Mouse (Mus musculus) ES-E14 (cell line): ENCODE data around the gene Scn2b. TPM values are rescaled to one million over a fixed set of nuclear protein-coding genes. Genes with fewer than 3 reads are reported as not detected.
A peak's percentile ranks its signal among the peaks of the same experiment; 100 is the strongest.

ENCODE experiments used
- DNase-seq: peaks from one replicate; pipeline ENCODE4 v3.0.0-alpha.2; 2013; ENCODE audit warnings: low read depth, low spot score
- H3K27ac ChIP-seq: 2 replicates; pipeline ENCODE4 v1.5.1; 2012; ENCODE audit warnings: low read depth, mild to moderate bottlenecking, low read length, moderate library complexity, mixed read lengths; ENCODE audit not compliant: poor library complexity, insufficient read depth, severe bottlenecking
- H3K36me3 ChIP-seq: 2 replicates; pipeline ENCODE4 v1.6.1; 2012; ENCODE audit warnings: mild to moderate bottlenecking, low read length, moderate library complexity, mixed read lengths; ENCODE audit not compliant: control insufficient read depth, poor library complexity, insufficient read depth, severe bottlenecking
- H3K4me1 ChIP-seq, 2 experiments: fragments of 150-350 bp in 1 of 2; sonication (generic) in 1 of 2; 2 replicates each; pipeline ENCODE4 v1.6.1; 2012; ENCODE audit warnings: low read length in 2 of 2, mild to moderate bottlenecking in 1 of 2, mixed read lengths in 1 of 2; ENCODE audit not compliant: control insufficient read depth in 2 of 2, insufficient read depth in 2 of 2, poor library complexity in 1 of 2
- H3K4me3 ChIP-seq, 2 experiments: fragments of 150-350 bp in 1 of 2; sonication (generic) in 1 of 2; 2 replicates each; pipeline ENCODE4 v1.5.1; 2012; ENCODE audit warnings: low read length in 2 of 2, low read depth in 1 of 2, mild to moderate bottlenecking in 1 of 2, mixed read lengths in 1 of 2; ENCODE audit not compliant: insufficient read depth in 1 of 2, poor library complexity in 1 of 2, severe bottlenecking in 1 of 2
- H3K9ac ChIP-seq: 2 replicates; pipeline ENCODE4 v1.6.1; 2012; ENCODE audit warnings: low read depth, mild to moderate bottlenecking, low read length, mixed read lengths; ENCODE audit not compliant: poor library complexity, insufficient read depth, severe bottlenecking
- H3K9me3 ChIP-seq: fragments of 150-350 bp; sonication (generic); 2 replicates; pipeline ENCODE4 v1.6.1; 2012; ENCODE audit warnings: low read depth, mild to moderate bottlenecking, low read length; ENCODE audit not compliant: control insufficient read depth, insufficient read depth
- CHD2 ChIP-seq: IDR thresholded peaks from 2 replicates; pipeline ENCODE4 v1.6.1; 2014; ENCODE audit warnings: mild to moderate bottlenecking, low read depth, low read length, inconsistent platforms
- HCFC1 ChIP-seq: IDR thresholded peaks from 2 replicates; pipeline ENCODE4 v1.6.1; 2012; ENCODE audit warnings: low read length, inconsistent platforms, borderline replicate concordance; ENCODE audit not compliant: insufficient read depth
- MAFK ChIP-seq: IDR thresholded peaks from 2 replicates; pipeline ENCODE4 v1.6.1; 2014; ENCODE audit warnings: mild to moderate bottlenecking, low read depth, low read length, inconsistent platforms; ENCODE audit not compliant: insufficient read depth
- ZC3H11A ChIP-seq: IDR thresholded peaks from 2 replicates; pipeline ENCODE4 v1.6.1; 2012; ENCODE audit warnings: low read depth, mild to moderate bottlenecking, inconsistent platforms, low read length, borderline replicate concordance
- ZNF384 ChIP-seq: IDR thresholded peaks from 2 replicates; pipeline ENCODE4 v1.6.1; 2012; ENCODE audit warnings: low read depth, low read length, inconsistent platforms
- in situ Hi-C, 2 experiments: fragments of 600-800 bp; cut with MboI; formaldehyde crosslinking; loops; one replicate each; pipeline ENCODE4 v1.15.1; 2025; ENCODE audit warnings: low sequenced_read_pairs in 2 of 2, inconsistent platforms in 1 of 2; ENCODE audit not compliant: unreplicated experiment in 2 of 2
- total RNA-seq: library from RNA; depleted of rRNA; stranded (reverse); fragments of 300-350 nt; gene quantifications from 2 replicates; pipeline ENCODE4 v1.2.3, GENCODE M21; 2012

The Scn2b gene
- total RNA-seq, 1 experiment, result 1.1 TPM

GRCm38 (mm10) chr9:45121001-45121400 is 3.4 kb downstream of the Scn2b start:
- Histone ChIP-seq H3K9ac (no peak overlapping the region), H3K27ac (no peak overlapping the region), H3K9me3 (no peaks in the 10 kb centered on the region), H3K4me3 (no peak overlapping the region), H3K4me1 (peaks cover 0 to 14% of the 10 kb centered on the region in 2 experiments; a peak in 2 of 4 replicates), H3K36me3 (no peaks in the 10 kb centered on the region)
- TF ChIP-seq MAFK (no peak), CHD2 (no peak), ZC3H11A (no peak), ZNF384 (no peak), HCFC1 (no peak)
- DNase-seq, result no peak
- in situ Hi-C loops, result no loop called here

GRCm38 (mm10) chr9:45121769-45122168 is 4.2 kb downstream of the Scn2b start:
- Histone ChIP-seq H3K36me3 (no peaks in the 10 kb centered on the region), H3K9ac (peak overlapping the region; percentile 8; the same call in 1 of the 2 replicates), H3K4me3 (peak overlapping the region; percentile 39 to 42), H3K9me3 (no peaks in the 10 kb centered on the region), H3K27ac (no peak overlapping the region), H3K4me1 (peaks cover 2 to 21% of the 10 kb centered on the region in 2 experiments; a peak in 3 of 4 replicates)
- in situ Hi-C loops, result no loop called here
- peak; percentile 77 for DNase-seq
- TF ChIP-seq HCFC1, result no peak
- peak; percentile 68 for TF ChIP-seq ZC3H11A

- Histone ChIP-seq H3K36me3 (no peaks in the 10 kb centered on the region), H3K4me1 (peaks cover 4 to 24% of the 10 kb centered on the region in 2 experiments; a peak in 3 of 4 replicates), H3K9me3 (no peaks in the 10 kb centered on the region), H3K4me3 (peak overlapping the region; percentile 39 to 42), H3K9ac (no peak overlapping the region; the same call in 1 of the 2 replicates), H3K27ac (no peak overlapping the region)
- no peak for DNase-seq
- no peak for TF ChIP-seq CHD2
- TF ChIP-seq HCFC1, result no peak
- no peak for TF ChIP-seq ZC3H11A
- TF ChIP-seq MAFK, result no peak
- TF ChIP-seq ZNF384, result no peak
- in situ Hi-C loops, result no loop called here
Observed at GRCm38 (mm10) chr9:45122209-45122761, 4.7 kb downstream of the Scn2b start.

- DNase-seq, result no peak
- H3K36me3 ChIP-seq, result no peaks in the 10 kb centered on the region
- H3K9me3 ChIP-seq, result no peaks in the 10 kb centered on the region
- TF ChIP-seq HCFC1, result no peak
- TF ChIP-seq ZNF384, result no peak
- peak overlapping the region; percentile 34; the same call in 1 of the 2 replicates for H3K9ac ChIP-seq
- H3K4me1 ChIP-seq, result peaks cover 4 to 26% of the 10 kb centered on the region in 2 experiments; a peak in 3 of 4 replicates
- in situ Hi-C loops, result no loop called here
- peak overlapping the region; percentile 34 to 38; a peak in 2 of 4 replicates for H3K4me3 ChIP-seq
- H3K27ac ChIP-seq, result no peak overlapping the region
Observed at GRCm38 (mm10) chr9:45125211-45125610, 7.6 kb downstream of the Scn2b start.

- no peaks in the 10 kb centered on the region for H3K36me3 ChIP-seq
- H3K9ac ChIP-seq, result no peak overlapping the region
- TF ChIP-seq MAFK, result no peak
- TF ChIP-seq ZNF384, result no peak
- TF ChIP-seq CHD2, result no peak
- no peak for TF ChIP-seq ZC3H11A
- TF ChIP-seq HCFC1, result no peak
- in situ Hi-C loops, result no loop called here
- H3K27ac ChIP-seq, result no peak overlapping the region
- peak overlapping the region in 1 of 2 experiments; percentile 1; a peak in 1 of 4 replicates for H3K4me3 ChIP-seq
- peaks cover 4 to 26% of the 10 kb centered on the region in 2 experiments; a peak in 3 of 4 replicates for H3K4me1 ChIP-seq
- no peaks in the 10 kb centered on the region for H3K9me3 ChIP-seq
- no peak for DNase-seq
Observed at GRCm38 (mm10) chr9:45126941-45127340, 9.4 kb downstream of the Scn2b start.
